In the genomic region with DNA sequence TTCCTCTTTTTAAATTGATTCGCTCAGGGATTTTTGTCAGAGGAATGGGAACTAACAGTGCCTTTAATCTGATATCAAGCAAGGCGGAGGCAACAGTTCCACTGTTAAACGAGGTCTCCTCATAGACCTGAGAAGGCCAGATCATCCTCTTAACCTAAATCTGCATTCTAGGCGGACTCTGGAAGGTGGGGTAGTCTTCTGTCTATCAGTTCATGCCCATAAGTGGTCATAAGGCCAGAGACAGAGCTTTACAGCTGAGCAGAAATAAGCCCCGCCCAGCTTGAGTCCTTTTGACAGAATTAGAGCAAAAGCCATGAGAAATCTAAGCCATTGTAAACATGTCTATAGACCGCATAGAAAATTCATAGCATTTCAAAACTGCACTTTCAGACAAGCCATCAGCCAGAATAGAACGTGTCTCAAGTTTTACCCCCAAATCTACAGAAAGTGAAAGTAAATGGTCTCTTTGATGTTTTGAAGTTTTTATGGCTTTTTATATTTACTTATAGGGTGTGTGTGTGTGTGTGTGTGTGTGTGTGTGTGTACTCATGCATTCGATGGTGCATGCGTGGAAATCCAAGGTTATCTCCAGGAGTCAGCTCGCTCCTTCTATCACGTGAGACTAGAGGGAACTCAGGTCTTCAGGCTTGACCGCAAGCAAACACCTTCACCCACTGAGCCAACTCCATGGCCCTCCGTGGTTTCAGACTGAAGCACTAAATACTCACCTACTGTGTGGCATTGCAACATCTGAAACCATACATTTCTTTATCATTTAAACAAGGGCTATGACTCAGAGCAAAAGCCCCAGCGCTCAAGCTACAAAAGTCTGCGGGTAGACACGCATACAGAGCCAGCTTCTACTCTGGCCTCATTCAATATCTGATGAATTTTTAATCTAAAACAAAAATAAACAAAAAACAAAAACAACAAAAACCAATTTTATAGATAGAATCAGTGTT, we compare ENCODE assay signal across 12 mouse cellular contexts.
DNase-seq lines count a peak whose midpoint lies in the region; ATAC-seq lines count a peak whose summit lies in the region.
"Had no signal": no experiment of that assay in that cellular context is flagged by ENCODE, and none has a peak within 500 bp of the region (broad histone marks: within the 10 kb centered on the region; RNA-seq: fewer than 3 reads in every experiment).

No protein-coding gene starts in this region.

- peak overlapping the region; percentile 71 for H3K4me3 ChIP-seq in megakaryocyte, embryonic 14.5 days (replicated peaks)
- H3K4me3 ChIP-seq in kidney, embryonic 14.5 days (ENCODE audit: low read length): no peak overlapping the region
- H3K4me3 ChIP-seq: embryonic facial prominence, embryonic 12.5 days; heart, embryonic 15.5 days; hindbrain, embryonic 15.5 days; limb, embryonic 13.5 days had no signal

- ATAC-seq in activated CD4-positive, CD25-positive, alpha-beta regulatory T cell, adult 4 months: peak; percentile 71
- ATAC-seq in kidney, embryonic 14.5 days (ENCODE audit: low FRiP score, low TSS enrichment): no peak

- peak; percentile 25 for DNase-seq in urinary bladder, postnatal 14 days (ENCODE audit: low spot score)
- no peak for DNase-seq in urinary bladder, adult 2 months (ENCODE audit: low spot score)
- no peak for DNase-seq in right cerebral cortex, postnatal 36 days (ENCODE audit: low spot score in 2 of 2)
- DNase-seq in cerebellum, postnatal 25 days: no peak
- DNase-seq: adrenal gland, postnatal 25 days had no signal

- WGBS in kidney, embryonic 14.5 days: 72% methylated on average over 16 of the region's 16 CpGs

- peaks cover 44% of the 10 kb centered on the region for H3K4me1 ChIP-seq in megakaryocyte, embryonic 14.5 days
- peaks cover 4% of the 10 kb centered on the region; the same call in 1 of the 2 replicates for H3K4me1 ChIP-seq in kidney, embryonic 14.5 days (ENCODE audit: control insufficient read depth, insufficient read depth, low read length)

- peaks cover 18% of the 10 kb centered on the region for H3K9me3 ChIP-seq in megakaryocyte, embryonic 14.5 days
- no peaks in the 10 kb centered on the region for H3K9me3 ChIP-seq in kidney, embryonic 14.5 days (ENCODE audit: control insufficient read depth, low read length)
- H3K9me3 ChIP-seq: embryonic facial prominence, embryonic 12.5 days; heart, embryonic 15.5 days; hindbrain, embryonic 15.5 days; limb, embryonic 13.5 days had no signal

- H3K36me3 ChIP-seq in megakaryocyte, embryonic 14.5 days (replicated peaks; ENCODE audit: low read length): no peaks in the 10 kb centered on the region
- H3K36me3 ChIP-seq in kidney, embryonic 14.5 days (ENCODE audit: control insufficient read depth, insufficient read depth, low read length): no peaks in the 10 kb centered on the region
- H3K36me3 ChIP-seq: embryonic facial prominence, embryonic 12.5 days; heart, embryonic 15.5 days; hindbrain, embryonic 15.5 days; limb, embryonic 13.5 days had no signal

- no peak overlapping the region for H3K9ac ChIP-seq in kidney, embryonic 14.5 days (ENCODE audit: low read depth, low read length)
- H3K9ac ChIP-seq: embryonic facial prominence, embryonic 12.5 days; heart, embryonic 15.5 days; hindbrain, embryonic 15.5 days; limb, embryonic 13.5 days had no signal

- H3K4me2 ChIP-seq in kidney, embryonic 14.5 days (replicated peaks; ENCODE audit: low read depth, low read length): no peak overlapping the region
- H3K4me2 ChIP-seq: embryonic facial prominence, embryonic 12.5 days; heart, embryonic 15.5 days; hindbrain, embryonic 15.5 days; limb, embryonic 13.5 days had no signal

- H3K27me3 ChIP-seq in megakaryocyte, embryonic 14.5 days (replicated peaks): peaks cover 10% of the 10 kb centered on the region
- no peaks in the 10 kb centered on the region for H3K27me3 ChIP-seq in kidney, embryonic 14.5 days (ENCODE audit: control insufficient read depth, insufficient read depth, low read length)
- H3K27me3 ChIP-seq: embryonic facial prominence, embryonic 12.5 days; hindbrain, embryonic 15.5 days; limb, embryonic 13.5 days had no signal

- no peak overlapping the region for H3K27ac ChIP-seq in kidney, embryonic 14.5 days (ENCODE audit: low read depth, low read length)
- H3K27ac ChIP-seq: embryonic facial prominence, embryonic 12.5 days; heart, embryonic 15.5 days; hindbrain, embryonic 15.5 days; limb, embryonic 13.5 days had no signal
